In genomic region chr4:117914591-117915442, GRCm38 (mm10) we compare ENCODE assay signal across 8 mouse cellular contexts. TPM values are rescaled to one million over a fixed set of nuclear protein-coding genes. Genes with fewer than 3 reads are reported as not detected.
DNase-seq lines count a peak whose midpoint lies in the region; ATAC-seq lines count a peak whose summit lies in the region.

Ipo13 (minus strand) TSS chr4:117914999.

- DNase-seq in adipocyte (ENCODE audit: low spot score): peak; percentile 88
- DNase-seq in embryo, embryonic 10 days (ENCODE audit: low spot score): peak; percentile 97
- DNase-seq in gastrocnemius, postnatal 14 days: peak; percentile 92
- DNase-seq in left cerebral cortex, postnatal 10 days (ENCODE audit: extremely low spot score in 1 of 2, low spot score in 2 of 2): peak; percentile 86 to 93
- DNase-seq in right cerebral cortex, postnatal 25 days: peak; percentile 94
- peak; percentile 86 to 88 for DNase-seq in urinary bladder, postnatal 4 days (ENCODE audit: low spot score in 2 of 2)

- intact Hi-C loops in gastrocnemius, postnatal 14 days (cut with DNase I; ENCODE audit: low total_unique reads): loop anchor here (10.0 kb wide), 1 partner anchor 80 kb away; the partner anchor contains the start of gene Slc6a9
- intact Hi-C loops in left cerebral cortex, postnatal 10 days (cut with DNase I): no loop called here

- peak; percentile 92 for ATAC-seq in inflammation-experienced regulatory T-cells, adult 6 months
- peak; percentile 89 for ATAC-seq in megakaryocyte-erythroid progenitor cell, adult 5-6 weeks (replicated peaks; ENCODE audit: low FRiP score, low TSS enrichment, poor library complexity, severe bottlenecking)

RNA-seq across cellular contexts. Expression of gene Ipo13, which starts in this region (rescaled TPM):
- total RNA-seq in gastrocnemius, postnatal 14 days (2021): 100 to 1,000 TPM; 141 to 204 TPM
- polyA plus RNA-seq in inflammation-experienced regulatory T-cells, adult 6 months (2017; shearing (Covaris generic)): 10 to 100 TPM; 11.3 to 13.9 (median 12.7) TPM
- total RNA-seq in left cerebral cortex, postnatal 10 days (2021): 100 to 1,000 TPM; 115 to 121 TPM
- total RNA-seq in megakaryocyte-erythroid progenitor cell, adult 5-6 weeks (2014; fragmentation: Nextera tagmentation): 18.4 and 23.4 TPM in 2 replicates
- 6.4 and 7.8 TPM in 2 replicates for total RNA-seq in megakaryocyte-erythroid progenitor cell, adult 5-6 weeks (2017)

Comparison
In these comparisons a context has a peak if more than half of its experiments do, and no peak if none do; other contexts are left out.
1. Peak in every context shown above with its lines: DNase-seq and ATAC-seq.
2. RNA of gene Ipo13 (total RNA-seq): 141 to 204 TPM in gastrocnemius, postnatal 14 days and 115 to 121 TPM in left cerebral cortex, postnatal 10 days; 6.4 to 23.4 TPM in megakaryocyte-erythroid progenitor cell, adult 5-6 weeks; every median in the first group is over 4 times any median in the second.